Mouse (Mus musculus) lung, embryonic 14.5 days (tissue): ENCODE measurements around the gene Ass1. TPM values are rescaled to one million over a fixed set of nuclear protein-coding genes. Genes with fewer than 3 reads are reported as not detected.
"Not testable (repeated sequence)": the region's sequence is repeated elsewhere in the genome, so short reads cannot be mapped to it uniquely, and the experiment has no call there.

Experiments
- ATAC-seq: fragments of 200-750 bp; cut with Nextera tagmentation; 2 replicates; pipeline ENCODE4 v1.8.0; 2017; ENCODE audit warnings: mild to moderate bottlenecking, moderate TSS enrichment, moderate library complexity; ENCODE audit not compliant: insufficient read depth
- DNase-seq: peaks from one replicate; pipeline ENCODE4 v3.0.0-alpha.2; 2015
- H3K27ac ChIP-seq: fragments of 300-500 bp; sonication (generic); 2 replicates; pipeline ENCODE4 v1.5.1; 2014; ENCODE audit warnings: low read depth, mild to moderate bottlenecking, moderate library complexity
- H3K27me3 ChIP-seq: fragments of 300-500 bp; sonication (generic); 2 replicates; pipeline ENCODE4 v1.6.1; 2014; ENCODE audit warnings: low read length, control low read depth; ENCODE audit not compliant: insufficient read depth
- H3K36me3 ChIP-seq: fragments of 300-500 bp; sonication (generic); 2 replicates; pipeline ENCODE4 v1.6.1; 2014; ENCODE audit warnings: control low read depth; ENCODE audit not compliant: insufficient read depth
- H3K4me1 ChIP-seq: fragments of 300-500 bp; sonication (generic); 2 replicates; pipeline ENCODE4 v1.6.1; 2014; ENCODE audit warnings: antibody characterized with exemption, control low read depth; ENCODE audit not compliant: insufficient read depth
- H3K4me2 ChIP-seq: fragments of 300-500 bp; sonication (generic); 2 replicates; pipeline ENCODE4 v1.6.1; 2014; ENCODE audit warnings: mild to moderate bottlenecking
- H3K4me3 ChIP-seq: fragments of 300-500 bp; sonication (generic); 2 replicates; pipeline ENCODE4 v1.5.1; 2014; ENCODE audit warnings: low read depth, low read length
- H3K9ac ChIP-seq: fragments of 300-500 bp; sonication (generic); 2 replicates; pipeline ENCODE4 v1.6.1; 2014
- H3K9me3 ChIP-seq: fragments of 300-500 bp; sonication (generic); 2 replicates; pipeline ENCODE4 v1.6.1; 2016; ENCODE audit warnings: low read depth, low read length, control low read depth
- CTCF ChIP-seq: IDR thresholded peaks from 2 replicates; pipeline ENCODE4 v1.5.1; 2016; ENCODE audit warnings: antibody characterized with exemption, low read depth
- WGBS: fragments of 180-500 bp; shearing (Covaris S2); extraction: QIAGEN DNeasy Blood & Tissue Kit; methylation state at CpG from one replicate; pipeline ENCODE4 v1.1.7; 2014; 5-methylcytosine and 5-hydroxymethylcytosine counted together
- polyA plus RNA-seq: library from polyadenylated mRNA; unstranded; fragments of >200 nt; fragmentation: Nextera tagmentation; extraction: Ambion mirVana; gene quantifications from 2 replicates; pipeline ENCODE4 v1.2.1, GENCODE M21; 2014

The Ass1 gene
- polyA plus RNA-seq, 1 experiment from 2014 or later = 9.1 TPM

DNA sequence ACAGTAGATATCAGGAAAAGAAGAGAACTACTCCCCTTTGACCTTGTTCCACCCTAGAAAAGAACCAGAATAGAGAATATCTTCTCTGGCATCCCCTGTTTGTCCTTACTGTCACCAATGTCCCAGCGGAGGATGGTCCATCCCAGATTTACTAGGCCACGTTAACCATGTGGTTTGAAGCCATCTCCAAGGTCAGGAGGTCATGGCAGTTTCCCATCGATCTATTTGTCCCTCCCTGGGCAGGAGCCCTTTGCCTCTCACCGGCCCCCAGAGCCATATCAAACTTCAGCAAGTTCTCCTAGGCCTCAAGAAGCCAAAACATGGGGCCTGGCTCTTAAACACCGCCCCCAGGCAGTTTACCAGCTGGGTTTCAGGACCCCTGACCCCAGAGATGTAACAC, 60.2 kb downstream of the Ass1 start:
- DNase-seq (no peak), ATAC-seq (no peak)
- H3K9ac ChIP-seq = no peak overlapping the region
- H3K4me3 ChIP-seq = no peak overlapping the region
- no peaks in the 10 kb centered on the region for H3K36me3 ChIP-seq
- H3K4me1 ChIP-seq = no peaks in the 10 kb centered on the region
- 47% methylated on average over 5 of the region's 5 CpGs for WGBS
- H3K27me3 ChIP-seq = no peaks in the 10 kb centered on the region
- no peak overlapping the region for H3K4me2 ChIP-seq
- H3K9me3 ChIP-seq = no peaks in the 10 kb centered on the region
- no peak overlapping the region for H3K27ac ChIP-seq
- no peak for TF ChIP-seq CTCF

DNA sequence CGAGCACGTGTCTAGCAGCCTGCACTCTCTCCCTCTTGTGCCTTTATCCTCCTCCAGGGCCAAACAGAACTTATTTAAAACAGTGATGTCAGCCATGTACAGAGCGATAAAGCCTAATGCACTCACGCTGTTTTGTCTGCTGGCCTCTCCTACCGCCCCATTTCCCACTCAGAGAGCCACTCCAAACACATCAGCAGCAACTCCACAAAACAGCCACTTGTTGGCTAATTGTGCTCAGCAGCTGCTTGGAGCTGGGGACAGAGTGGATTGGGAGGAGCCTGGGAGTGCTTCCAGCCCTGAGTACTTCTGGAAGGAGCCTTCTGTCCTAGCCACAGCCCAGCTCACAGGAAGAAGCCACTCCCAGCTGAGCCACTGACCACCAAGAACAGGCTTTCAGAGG, 67.0 kb downstream of the Ass1 start:
- no peaks in the 10 kb centered on the region for H3K27me3 ChIP-seq
- H3K36me3 ChIP-seq = no peaks in the 10 kb centered on the region
- no peak for TF ChIP-seq CTCF
- no peak overlapping the region for H3K4me2 ChIP-seq
- H3K27ac ChIP-seq = no peak overlapping the region
- DNase-seq (peak; percentile 57), ATAC-seq (peak; percentile 49; the same call in 1 of the 2 replicates)
- H3K9ac ChIP-seq = no peak overlapping the region
- WGBS = 43% methylated on average over 5 of the region's 5 CpGs
- no peaks in the 10 kb centered on the region for H3K4me1 ChIP-seq
- no peaks in the 10 kb centered on the region for H3K9me3 ChIP-seq
- no peak overlapping the region for H3K4me3 ChIP-seq

DNA sequence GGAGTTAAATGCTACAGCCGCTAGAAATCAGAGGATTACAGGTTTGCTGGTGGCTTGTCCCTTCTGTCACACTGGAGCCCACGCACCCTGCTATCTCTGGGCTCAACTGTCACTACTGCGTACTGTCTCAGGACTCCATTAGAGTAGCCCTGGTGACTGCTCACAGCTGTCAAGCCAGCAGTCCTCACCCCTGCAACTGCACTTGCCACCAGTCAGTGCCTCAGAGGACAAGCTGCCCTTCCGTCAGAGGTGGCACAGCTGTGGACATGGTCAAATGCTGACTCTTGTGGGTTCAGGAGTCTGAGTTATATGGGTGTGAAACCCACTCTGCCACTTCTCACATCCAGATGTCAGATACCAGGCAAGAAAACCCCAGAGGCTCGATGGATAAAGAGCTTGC, 68.7 kb downstream of the Ass1 start:
- no peaks in the 10 kb centered on the region for H3K9me3 ChIP-seq
- no peak for TF ChIP-seq CTCF
- DNase-seq = no peak
- H3K9ac ChIP-seq = no peak overlapping the region
- no peaks in the 10 kb centered on the region for H3K4me1 ChIP-seq
- 48% methylated on average over 5 of the region's 5 CpGs for WGBS
- no peak overlapping the region for H3K4me2 ChIP-seq
- no peak overlapping the region for H3K4me3 ChIP-seq
- ATAC-seq = no peak
- no peaks in the 10 kb centered on the region for H3K27me3 ChIP-seq
- no peak overlapping the region for H3K27ac ChIP-seq
- no peaks in the 10 kb centered on the region for H3K36me3 ChIP-seq

DNA sequence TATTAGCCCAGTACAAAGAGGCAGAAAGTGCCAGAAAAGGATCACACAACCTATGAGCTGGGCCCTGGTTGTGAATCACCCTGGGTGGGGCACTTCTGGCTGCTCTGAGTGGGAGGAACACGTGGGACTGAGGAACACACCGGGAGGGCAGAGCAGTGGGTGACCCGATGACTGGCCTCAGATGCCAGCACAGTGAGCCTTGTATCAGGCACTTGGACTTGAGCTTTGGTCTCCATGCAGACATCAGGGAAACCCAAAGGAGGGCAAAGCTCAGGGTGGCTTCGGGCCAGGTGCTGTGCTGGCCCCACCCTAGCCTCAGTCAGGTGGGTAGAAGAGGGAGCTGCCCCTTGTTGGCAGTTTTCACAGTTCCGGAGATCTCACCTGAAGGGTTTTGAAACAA, 71.6 kb downstream of the Ass1 start:
- H3K36me3 ChIP-seq = no peaks in the 10 kb centered on the region
- H3K27me3 ChIP-seq = no peaks in the 10 kb centered on the region
- H3K27ac ChIP-seq = no peak overlapping the region
- DNase-seq (no peak), ATAC-seq (no peak)
- H3K9ac ChIP-seq = no peak overlapping the region
- H3K4me3 ChIP-seq = no peak overlapping the region
- H3K9me3 ChIP-seq = no peaks in the 10 kb centered on the region
- H3K4me2 ChIP-seq = no peak overlapping the region
- WGBS = 84% methylated on average over 5 of the region's 5 CpGs
- no peak for TF ChIP-seq CTCF
- no peaks in the 10 kb centered on the region for H3K4me1 ChIP-seq

DNA sequence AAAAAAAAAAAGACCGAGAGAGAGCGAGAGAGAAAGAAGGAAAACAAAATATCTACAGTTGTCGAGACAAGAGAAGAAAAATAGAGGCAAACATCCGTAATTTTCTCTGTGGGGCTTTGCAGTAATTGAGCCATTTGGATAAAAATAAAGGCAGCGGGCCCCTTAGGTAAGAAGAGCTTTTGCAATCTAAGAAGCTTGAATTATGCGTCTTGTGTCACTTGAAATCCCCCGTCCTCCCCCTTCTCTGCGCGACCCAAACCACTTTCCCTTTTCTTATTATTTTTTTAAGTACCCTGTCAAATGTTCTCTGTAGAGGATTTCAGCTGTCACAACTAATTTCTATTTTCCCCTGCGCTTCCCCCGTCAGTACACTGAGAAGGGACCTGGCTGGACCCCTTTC, 77.7 kb downstream of the Ass1 start:
- WGBS = 50% methylated on average over 11 of the region's 11 CpGs
- ATAC-seq = no peak

DNA sequence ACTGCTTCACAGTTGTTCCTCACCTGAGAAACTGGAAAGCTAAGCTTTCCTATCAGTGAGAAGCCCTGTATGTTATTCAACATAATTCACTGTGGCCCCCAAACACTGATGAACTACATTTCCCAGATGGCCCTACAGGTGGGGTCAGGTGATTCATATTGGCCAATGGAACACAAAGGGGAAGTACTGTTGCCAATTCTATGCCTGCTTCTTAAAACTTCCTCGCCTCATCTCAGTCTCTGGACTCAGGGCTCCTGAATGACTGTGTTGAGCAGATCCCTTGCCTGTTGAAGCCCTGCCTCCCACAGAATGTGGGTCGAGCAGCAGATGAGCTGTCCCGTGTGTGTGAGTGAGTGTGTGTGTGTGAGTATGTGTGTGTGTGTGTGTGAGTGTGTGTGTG, 80.5 kb downstream of the Ass1 start:
- TF ChIP-seq CTCF = no peak
- H3K27ac ChIP-seq = no peak overlapping the region
- DNase-seq (peak; percentile 5), ATAC-seq (no peak)
- no peak overlapping the region for H3K4me2 ChIP-seq
- no peaks in the 10 kb centered on the region for H3K36me3 ChIP-seq
- H3K4me3 ChIP-seq = no peak overlapping the region
- no peaks in the 10 kb centered on the region for H3K27me3 ChIP-seq
- no peaks in the 10 kb centered on the region for H3K9me3 ChIP-seq
- no peak overlapping the region for H3K9ac ChIP-seq
- 68% methylated on average over 3 of the region's 3 CpGs for WGBS
- no peaks in the 10 kb centered on the region for H3K4me1 ChIP-seq

More for the DNA sequence above, 77.7 kb downstream of the Ass1 start:
- Histone ChIP-seq H3K9ac (no peak overlapping the region), H3K9me3 (no peaks in the 10 kb centered on the region), H3K27me3 (no peaks in the 10 kb centered on the region), H3K36me3 (no peaks in the 10 kb centered on the region), H3K4me3 (no peak overlapping the region), H3K4me2 (no peak overlapping the region), H3K27ac (no peak overlapping the region), H3K4me1 (no peaks in the 10 kb centered on the region)
- no peak for TF ChIP-seq CTCF
- DNase-seq = no peak

DNA sequence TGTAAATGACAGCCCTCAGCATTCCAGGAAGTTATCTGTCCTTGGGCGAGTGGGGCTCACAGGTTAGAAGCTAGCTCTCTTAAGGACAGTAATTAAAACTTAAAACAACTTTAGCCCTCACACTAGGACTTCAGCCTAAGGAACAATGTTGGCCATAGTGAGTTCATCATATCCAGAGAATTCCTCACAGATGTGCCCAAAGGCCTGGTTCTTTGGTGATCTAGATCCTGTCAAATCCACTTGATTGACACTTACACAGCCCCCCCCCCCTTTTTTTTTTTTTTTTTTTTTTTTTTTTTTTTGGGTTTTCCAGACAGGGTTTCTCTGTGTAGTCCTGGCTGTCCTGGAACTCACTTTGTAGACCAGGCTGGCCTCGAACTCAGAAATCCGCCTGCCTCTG, 81.3 kb downstream of the Ass1 start:
- WGBS = 69% methylated on average over 1 of the region's 3 CpGs
- ATAC-seq, H3K36me3 ChIP-seq, H3K4me1 ChIP-seq, H3K4me2 ChIP-seq, H3K4me3 ChIP-seq, H3K27ac ChIP-seq, H3K9me3 ChIP-seq, DNase-seq, H3K27me3 ChIP-seq, H3K9ac ChIP-seq: not testable (repeated sequence)

DNA sequence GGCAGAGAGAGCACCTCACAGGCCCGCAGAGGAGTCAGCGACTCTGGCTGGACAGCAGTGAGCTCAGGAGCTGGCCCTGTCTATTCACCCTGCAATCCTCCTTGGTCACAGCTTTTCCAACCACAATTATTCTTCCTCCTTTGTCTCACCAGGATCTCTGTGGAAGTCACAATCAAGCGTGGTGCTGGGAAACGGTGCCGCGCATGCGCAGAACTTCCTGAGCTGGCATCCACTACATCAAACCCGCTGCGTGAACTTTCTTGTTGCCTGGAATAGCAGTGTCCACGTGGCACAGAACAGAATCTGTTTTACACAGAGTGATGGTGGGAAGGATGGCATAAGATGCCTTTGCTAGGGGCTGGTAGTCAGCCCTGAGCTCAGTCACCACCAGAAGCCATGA, 82.0 kb downstream of the Ass1 start:
- no peak for ATAC-seq
- DNase-seq = no peak
- Histone ChIP-seq H3K4me2 (no peak overlapping the region), H3K4me1 (no peaks in the 10 kb centered on the region), H3K9me3 (no peaks in the 10 kb centered on the region), H3K27ac (no peak overlapping the region), H3K27me3 (no peaks in the 10 kb centered on the region), H3K4me3 (no peak overlapping the region), H3K36me3 (no peaks in the 10 kb centered on the region), H3K9ac (no peak overlapping the region)
- WGBS = 87% methylated on average over 10 of the region's 10 CpGs
- TF ChIP-seq CTCF = no peak
